Mouse (Mus musculus) spleen, adult 2 months (tissue): ENCODE results near the gene Vezt.

Source experiments
- CTCF ChIP-seq: fragments of 200-500 bp; IDR thresholded peaks from 2 replicates; pipeline ENCODE4 v1.5.1; 2011; ENCODE audit warnings: mild to moderate bottlenecking, inconsistent platforms; ENCODE audit not compliant: insufficient read depth, insufficient read length, insufficient replicate concordance; ENCODE audit errors: extremely low read depth
- POLR2A ChIP-seq: fragments of 200-500 bp; IDR thresholded peaks from 2 replicates; pipeline ENCODE4 v1.6.1; 2011; ENCODE audit warnings: low read depth, low read length, inconsistent platforms

- no peak for TF ChIP-seq CTCF
- no peak for TF ChIP-seq POLR2A
Measured at GRCm38 (mm10) chr10:94037196-94037595, 1.6 kb upstream of the Vezt start.
